Mouse (Mus musculus): ENCODE results near the gene Eif4e.
A peak's percentile ranks its signal among the peaks of the same experiment; 100 is the strongest.
"Not testable (repeated sequence)": the region's sequence is repeated elsewhere in the genome, so short reads cannot be mapped to it uniquely, and the experiment has no call there.

The Eif4e gene

DNA sequence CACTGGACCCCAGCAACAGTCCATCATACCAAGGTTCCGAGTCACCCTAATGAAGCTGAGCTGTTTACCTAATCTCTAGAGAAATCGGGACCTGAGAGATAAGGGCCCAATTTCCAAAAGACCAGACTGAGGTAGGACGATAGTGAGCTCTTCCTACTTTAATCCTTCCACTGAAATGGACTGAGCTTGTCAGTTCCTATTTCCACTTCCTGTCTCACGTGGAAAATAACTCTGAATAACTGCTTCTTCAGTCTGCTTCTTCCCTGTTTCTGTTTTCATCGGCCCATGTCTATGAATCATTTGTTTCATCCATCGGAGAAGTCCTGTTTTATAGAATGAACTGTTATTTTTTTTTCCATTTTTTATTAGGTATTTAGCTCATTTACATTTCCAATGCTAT, 6.8 kb upstream of the Eif4e start:
- no peak for DNase-seq

DNA sequence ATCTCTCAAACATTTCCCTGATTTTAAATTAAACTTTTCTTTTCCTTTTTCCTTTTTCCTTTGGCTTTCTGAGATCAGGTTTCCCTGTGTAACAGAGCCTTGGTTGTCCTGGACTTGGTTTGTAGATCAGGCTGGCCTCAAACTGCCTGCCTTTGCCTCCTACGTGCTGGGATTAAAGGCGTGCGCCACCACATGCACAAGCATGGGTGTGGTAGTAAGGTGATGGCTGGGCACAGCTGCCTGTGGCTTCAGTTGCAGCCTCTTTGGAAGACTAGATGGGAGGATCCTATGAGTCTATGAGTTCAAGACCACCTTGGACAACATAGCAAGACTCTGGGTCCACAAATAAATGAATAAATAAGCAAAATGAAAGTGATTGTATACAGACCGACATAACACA, 2.0 kb upstream of the Eif4e start:
- DNase-seq: no peak

DNA sequence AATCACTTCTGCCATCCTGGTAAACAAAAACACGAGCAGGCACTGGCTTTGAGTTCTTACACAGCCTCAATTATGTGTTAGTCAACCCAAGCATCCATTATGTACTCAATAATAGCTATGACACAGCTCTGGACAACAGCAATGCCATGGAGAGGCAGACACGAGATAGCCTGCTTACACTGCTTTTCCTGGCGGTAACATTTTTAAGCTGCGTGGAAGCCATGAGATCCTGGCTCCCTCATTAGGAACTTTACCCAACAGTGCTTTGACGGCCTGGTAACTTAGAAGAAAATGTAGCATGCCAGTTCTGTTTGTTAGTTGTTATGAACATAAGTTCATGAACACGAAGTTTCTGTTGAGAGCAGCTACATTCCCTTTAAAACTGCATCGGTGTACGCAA, 485 bp upstream of the Eif4e start:
- DNase-seq: peak; percentile 5

DNA sequence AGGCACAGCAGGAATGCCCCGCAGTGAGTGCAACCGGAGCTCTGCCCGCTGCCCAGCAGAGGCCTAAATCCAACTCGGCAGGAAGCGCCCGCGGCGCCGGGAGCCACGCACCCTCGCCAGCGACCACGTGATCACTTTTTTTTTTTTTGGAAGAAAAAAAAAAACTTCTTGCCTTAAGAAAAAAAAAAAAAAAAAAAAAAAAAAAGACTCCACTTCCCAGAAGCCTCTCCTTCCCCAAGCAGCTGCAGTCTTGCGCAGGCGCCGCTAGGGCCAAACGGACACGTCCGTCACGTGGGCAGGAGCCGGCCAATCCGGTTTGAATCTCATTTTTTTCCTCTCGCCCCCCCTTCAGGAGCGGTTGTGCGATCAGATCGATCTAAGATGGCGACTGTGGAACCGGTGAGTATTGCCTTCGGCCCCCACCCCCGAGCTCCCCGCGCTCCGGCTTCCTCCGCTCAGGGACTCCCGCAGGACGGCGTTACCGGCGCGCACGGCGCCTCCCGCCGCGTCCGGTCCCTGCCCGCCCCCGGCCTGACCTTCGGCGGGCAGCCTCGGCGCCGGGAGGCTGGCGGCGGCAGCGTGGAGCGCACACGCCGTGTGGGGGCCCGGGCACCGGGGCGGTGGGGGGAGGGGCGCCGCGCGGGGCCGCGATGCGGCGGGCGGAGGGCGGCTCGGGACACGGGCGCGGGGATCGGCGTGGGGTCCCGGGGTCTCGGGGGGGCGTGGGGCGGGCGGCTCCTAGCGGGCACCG, 1.1 kb downstream of the Eif4e start:
- peak; percentile 99 for DNase-seq

DNA sequence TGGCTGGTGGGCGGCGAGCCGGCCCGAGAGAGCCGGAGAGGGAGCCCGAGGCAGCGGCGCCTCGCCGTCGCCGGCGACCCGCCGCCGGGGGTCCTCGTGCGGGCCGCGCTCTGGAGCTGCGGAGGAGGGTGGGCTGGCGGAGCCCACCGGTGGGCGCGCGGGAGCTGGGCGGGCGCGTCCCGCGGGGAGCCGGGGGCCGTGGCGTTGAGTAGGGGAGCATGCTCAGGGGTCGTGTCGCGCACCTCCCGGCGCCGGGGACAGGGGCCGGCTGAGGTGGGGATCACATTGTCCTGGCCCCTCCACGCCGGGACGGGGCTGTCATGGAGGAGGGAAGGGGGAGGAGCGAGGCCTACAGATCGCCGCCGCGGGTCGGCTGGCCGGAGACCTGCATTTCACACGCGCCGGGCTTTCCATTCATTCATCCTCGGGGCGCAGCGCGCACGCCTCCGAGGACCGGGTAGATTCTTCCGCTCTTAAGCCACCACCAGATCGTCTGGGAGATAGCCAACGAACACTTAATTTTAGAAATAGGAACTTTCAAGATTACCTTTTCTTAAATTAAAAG, 1.8 kb downstream of the Eif4e start:
- peak; percentile 77 for DNase-seq

DNA sequence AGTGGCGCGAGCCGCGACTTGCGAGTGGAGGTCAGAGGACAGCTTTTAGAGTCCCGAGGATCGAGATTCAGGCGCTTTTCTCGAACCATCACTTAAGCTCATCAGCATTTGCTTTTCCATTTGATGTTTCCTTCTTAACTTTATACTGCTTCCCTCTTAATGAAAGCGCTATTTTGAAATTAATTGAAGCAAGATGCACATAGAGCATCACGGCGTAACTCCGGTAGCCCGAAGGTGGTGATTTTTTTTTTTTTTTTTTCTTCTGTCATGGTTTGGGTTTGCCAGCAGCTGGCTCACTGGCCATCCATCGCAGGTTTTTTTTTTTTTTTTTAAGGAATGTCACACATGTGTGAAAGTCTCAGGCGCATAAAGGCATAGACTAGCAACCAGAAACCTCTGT, 2.3 kb downstream of the Eif4e start:
- DNase-seq: no peak

DNA sequence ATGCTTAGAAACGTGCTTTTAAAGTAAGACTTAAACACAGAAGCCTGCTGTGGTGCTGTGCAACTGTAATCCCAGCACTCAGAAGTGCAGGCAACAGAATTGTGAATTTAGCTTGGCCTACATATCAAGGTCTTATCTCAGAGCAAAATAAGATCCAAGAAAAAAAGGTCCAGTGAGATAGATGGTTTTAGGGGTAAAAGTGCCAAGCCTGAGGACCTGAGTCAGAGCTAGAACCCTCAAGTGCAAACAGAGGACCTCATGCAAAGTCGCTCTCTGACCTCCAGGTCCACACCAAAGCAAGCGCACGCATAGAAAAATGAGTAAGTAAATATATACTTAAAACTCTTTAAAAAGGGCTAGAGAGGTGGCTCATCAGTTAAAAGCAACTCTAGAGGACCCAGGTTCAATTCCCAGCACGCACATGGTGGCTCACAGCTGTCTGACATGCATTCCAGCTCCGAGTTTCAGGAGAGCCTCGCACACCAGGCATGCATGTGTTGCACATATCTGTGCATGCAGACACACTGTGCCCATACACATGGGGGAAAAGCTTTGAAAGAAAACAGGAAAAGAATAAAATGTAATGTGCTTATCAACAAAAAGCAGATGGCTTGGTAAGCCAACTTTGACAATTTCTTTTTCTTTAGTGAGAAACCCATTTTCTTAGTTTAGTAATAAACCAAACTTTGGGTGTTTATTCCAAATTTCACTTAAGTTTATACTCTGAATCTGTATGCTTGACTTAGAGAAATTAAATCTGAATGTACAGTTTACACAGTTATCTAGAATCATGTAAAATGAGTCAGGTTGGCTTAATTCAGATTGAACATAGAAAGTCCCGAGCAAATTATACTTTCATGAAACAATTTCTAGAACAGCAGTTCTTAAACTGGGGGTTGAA, 4.8 kb downstream of the Eif4e start:
- no peak for DNase-seq

DNA sequence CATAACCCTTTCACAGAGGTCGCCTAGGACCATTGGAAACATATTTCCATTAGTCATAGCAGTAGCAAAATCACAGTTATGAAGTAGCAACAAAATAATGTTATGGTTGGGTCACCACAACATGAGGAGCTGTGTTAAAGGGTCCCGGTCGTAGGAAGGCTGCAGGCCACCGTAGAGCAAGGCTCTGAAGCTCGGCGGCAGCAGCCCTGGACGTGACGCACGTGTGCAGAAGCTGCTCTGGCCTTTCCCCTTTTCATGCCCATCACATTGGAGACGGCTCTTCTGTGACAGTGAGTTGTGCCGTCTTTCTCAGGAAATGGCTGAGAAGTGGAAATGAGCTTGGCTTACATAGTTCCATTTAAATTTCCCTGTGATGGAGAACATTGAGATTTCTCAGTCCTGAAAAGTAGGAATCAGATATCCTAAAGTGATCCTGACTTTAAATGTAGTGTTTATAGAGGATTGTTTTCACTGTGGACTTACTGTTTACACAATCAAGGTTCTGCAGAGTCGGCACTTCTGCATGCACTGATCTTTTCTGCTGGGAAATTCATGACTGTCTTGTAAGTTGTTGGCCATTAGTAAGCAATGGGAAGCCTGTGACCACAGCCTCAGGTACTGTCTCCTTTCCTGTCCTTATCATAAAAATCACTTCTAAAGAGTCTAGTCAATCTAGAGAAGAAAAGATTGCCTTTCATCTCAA, 5.7 kb downstream of the Eif4e start:
- no peak for DNase-seq

DNA sequence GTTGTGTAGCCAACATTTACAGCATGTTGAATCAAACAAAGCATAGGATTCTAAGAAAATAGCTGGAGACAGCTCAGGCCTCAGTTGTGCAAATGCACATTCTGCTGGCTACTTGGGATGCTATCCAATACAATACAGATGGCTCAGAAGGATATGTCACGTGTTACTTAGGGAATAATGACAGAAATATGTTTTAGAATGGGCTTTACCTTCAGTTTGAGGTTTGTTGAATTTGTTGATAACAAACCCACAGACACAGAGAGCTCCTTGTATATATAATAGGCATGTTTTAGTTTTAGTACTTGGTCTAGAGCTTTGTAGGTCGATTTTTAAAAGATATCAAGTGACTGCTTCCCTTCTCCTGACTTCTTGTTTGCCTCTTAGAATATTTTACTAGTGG, 6.8 kb downstream of the Eif4e start:
- DNase-seq: no peak

DNA sequence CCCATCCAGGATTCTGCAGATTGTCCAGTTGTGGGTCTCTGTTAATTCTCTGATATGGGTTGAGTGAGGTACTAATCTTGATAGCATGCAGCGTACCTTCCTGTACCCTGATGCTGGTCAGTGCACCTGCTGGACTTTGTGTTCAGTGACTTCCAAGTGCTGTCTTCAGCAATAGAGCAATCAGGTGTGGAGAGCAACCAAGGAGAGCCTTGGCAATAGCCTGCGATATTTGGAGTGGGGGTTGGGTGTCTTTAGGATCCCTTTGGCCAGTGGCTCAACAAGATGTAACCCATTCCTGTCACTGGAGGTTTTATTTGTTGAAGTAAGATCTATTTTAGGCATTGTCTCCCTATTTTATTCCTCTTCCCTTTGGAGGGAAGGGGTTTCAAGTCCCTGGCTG, 10.1 kb downstream of the Eif4e start:
- DNase-seq: no peak

DNA sequence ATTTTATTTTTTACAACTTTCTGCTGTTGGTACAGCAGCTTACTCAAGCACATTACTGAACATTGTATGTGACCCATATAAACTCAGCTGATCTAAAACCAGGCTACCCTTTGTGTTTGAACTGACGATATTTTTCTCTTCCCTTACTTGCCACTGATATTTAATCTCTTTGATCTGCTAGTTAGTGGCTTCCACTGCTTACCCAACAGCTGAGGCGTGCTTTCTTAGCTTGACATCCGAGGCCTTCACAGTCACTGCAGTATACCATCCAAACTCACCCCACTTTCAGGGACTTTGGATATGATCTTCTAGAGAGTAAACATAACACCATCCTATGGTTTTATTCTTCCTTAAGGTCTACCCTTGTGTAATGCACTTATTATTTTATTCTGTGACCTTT, 16.6 kb downstream of the Eif4e start:
- DNase-seq: no peak

DNA sequence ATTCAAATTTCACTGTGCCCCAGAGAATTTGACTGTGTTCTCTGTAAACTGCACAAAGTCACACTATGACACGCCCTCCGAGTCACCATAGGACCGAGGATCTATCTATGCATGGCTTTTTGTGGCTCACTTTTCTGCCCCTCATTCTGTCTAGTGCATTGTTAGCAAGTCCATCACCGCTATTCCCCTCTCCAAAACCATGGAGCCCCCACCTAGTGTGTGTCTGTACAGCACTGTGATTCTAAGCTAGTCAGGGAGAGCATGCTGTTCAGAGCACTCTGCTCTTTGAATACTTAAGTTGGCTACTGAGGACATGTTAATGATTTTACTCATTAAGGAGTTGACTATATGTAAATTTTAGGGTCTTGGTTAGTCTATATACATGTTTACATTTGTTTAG, 18.1 kb downstream of the Eif4e start:
- DNase-seq: no peak

DNA sequence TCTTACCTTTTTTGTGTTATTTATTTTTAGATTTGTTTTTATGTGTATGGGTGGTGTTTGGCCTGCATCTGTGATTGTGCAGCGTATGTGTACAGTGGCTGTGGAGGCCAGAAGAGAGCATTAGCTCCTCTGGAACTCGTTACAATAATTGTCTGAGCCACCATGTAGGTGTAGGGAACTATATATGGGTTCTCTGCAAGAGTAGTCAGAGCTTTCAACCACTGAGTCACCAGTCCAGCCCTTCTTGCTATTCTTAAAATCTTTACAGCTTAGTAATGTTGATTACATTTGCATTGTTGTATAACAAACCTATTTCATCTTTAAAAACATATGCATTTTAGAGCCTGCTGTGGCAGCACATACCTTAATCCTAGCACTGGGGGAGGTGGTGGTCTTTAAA, 20.7 kb downstream of the Eif4e start:
- DNase-seq: no peak

DNA sequence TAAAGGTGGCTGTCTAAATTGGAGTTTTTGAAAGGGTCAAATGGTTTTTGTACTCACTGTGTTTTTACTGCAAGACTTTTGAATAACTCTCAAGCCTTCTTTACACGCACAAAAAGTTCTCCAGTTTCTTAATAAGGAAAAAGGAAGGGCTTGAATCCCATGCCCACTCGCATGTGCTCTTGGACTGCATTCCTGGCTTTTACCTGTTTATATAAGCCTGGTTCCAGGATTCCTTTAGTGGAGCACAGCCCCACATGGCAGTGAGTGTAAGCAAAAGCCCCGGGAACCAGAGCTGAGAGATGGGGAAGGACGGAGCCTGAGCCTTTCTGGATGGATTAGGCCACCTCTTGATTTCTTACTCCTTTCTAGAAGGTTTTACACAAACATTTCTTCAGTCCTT, 23.1 kb downstream of the Eif4e start:
- no peak for DNase-seq

DNA sequence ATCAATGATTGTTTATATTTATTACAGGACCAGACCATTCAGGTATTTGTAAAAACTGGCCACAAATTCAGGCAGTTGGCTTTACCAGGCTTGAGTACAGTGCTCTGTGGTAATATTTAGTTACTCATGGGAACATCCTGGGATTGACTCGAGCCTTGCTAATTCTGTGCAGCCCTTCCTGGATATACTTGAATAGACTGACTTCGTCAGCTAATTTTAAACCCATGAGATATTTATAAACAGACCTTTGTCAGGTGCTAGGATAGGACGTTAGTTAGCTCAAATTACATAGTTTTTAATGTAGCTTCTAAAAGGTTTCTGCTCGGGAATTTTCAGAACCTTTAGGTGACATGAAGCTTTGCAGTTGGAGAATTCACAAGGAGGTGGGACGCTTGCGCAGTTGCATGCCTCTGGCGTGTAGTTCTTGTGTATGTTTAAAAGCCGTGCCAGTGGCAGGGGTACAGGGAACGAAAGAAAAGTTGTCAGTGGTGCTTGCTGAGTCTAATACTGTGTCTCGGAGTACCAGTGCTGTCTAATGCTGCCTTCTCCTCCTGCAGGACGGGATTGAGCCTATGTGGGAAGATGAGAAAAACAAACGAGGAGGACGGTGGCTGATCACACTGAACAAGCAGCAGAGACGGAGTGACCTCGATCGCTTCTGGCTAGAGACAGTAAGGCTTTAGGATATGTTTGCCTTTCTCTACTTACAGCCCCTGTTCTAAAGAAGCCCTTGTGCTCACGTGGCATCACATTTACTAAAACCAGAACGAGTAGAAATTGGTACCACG, 24.6 kb downstream of the Eif4e start:
- DNase-seq: no peak

DNA sequence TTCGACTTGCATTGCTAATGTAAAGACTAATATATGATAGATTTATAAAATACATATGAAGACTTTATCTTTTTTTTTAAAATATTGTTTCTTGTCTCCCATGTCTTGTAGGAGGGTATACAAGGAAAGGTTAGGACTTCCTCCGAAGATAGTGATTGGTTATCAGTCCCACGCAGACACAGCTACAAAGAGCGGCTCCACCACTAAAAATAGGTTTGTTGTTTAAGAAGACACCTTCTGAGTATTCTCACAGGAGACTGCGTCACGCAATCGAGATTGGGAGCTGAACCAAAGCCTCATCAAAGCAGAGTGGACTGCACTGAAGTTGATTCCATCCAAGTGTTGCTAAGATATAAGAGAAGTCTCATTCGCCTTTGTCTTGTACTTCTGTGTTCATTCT, 29.3 kb downstream of the Eif4e start:
- not testable (repeated sequence) for DNase-seq

DNA sequence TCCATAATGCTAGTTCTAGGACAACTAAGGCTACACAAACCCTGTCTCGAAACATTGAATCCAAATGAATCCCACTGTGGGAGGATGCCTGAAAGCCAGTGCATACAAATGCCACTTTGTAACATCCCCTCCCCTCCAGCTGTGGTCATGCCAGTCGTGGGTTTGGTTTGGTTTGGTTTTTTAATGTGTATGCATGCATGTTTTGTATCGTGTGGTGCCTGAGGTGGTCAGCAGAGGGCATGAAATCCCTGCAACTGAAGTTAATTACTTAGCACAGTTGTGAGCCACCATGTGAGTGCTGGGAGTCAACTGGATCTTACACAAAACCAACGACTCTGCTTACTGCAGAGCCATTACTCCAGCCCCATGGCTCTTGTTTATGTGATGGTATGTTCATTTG, 32.5 kb downstream of the Eif4e start:
- DNase-seq: no peak

DNA sequence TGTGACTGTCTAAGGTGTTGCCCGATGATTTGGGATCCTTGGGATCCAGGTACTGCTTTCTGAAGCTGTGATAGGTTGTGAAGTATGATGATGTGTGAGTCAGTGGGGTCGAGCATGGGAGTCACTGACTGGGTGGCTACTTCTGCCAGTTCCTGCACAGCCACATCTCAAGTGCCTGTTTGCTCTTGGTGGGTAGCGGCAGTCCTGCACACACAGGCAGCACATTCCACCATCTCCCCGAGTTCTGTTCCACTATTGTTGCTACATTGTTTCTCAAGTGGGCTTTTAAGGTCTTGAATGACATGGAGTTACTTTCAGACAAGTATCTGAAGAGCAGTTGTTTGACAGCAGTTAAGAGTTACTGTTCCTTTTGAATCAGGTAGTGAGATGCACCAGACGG, 34.3 kb downstream of the Eif4e start:
- DNase-seq: no peak

DNA sequence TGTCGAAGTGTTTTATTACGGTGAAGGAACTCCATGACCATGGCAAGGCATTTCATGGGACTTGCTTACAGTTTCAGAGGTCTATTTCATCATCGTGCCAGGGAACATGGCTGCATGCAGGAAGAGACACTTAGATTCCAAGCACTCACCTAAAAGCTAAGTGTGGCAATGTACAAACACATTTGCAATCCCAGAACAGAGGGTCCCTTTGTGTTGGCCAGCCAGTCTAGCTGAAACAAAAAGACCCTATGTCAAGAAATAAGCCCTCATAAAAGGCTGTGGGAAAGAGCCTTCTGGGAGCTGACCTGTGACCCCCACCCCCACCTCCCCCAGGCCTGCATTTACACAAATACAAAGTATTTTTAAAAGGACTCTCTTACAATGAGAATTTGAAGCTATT, 34.9 kb downstream of the Eif4e start:
- DNase-seq: no peak

DNA sequence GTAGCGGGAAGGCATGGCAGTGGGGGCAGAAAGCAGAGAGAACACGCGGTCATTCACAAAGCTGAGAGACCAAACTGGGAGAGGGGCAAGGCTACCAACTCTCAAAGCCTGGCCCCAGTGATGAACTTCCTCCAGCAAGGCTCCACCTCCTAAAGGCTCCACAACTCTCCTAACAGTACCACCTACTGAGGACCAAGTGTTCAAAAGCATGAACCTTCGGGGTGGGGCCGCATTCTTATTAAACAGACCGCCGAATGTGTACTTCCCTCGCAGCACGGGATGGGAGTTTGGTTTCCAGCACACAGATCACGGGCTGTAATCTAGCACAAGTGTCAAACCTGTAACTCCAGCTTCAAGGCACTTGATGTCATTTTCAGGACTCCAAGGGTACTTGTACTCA, 52.9 kb downstream of the Eif4e start:
- DNase-seq: no peak

DNA sequence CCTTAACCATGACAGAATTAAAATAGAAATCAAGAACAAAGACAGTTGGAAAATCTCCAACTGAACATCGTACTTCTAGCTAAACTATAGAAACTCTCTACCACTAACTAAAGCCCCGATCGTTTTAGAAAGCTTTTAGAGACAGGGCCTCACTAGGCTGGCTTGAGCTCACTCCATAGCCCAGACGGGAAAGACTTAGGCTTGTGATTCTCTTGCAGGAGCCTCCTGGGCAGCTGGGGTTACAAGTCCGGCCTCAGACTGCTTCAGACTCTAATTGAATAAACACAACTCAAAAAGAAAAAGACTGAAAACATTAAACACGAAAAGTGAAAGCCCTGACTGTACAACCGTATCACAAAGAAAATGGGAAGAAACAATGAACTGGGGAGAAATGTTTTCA, 60.2 kb downstream of the Eif4e start:
- DNase-seq: no peak

DNA sequence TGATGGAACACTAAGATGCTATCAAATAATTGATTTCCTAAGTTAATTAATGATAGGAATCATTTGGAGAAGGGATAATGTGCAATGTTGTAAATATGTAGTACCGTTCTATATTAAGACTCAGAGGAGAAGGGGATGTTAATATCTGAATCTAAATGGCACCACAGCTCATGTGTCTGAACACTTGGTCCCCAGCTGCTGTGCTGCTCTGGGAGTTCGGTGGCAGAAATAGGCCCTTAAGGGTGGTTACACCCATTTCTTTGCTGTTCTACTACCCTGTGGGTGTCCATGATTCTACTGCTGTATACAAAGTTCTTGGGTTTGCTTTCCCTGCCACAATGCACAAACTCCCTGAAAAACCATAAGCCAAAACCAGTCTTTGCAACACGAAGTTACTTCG, 61.2 kb downstream of the Eif4e start:
- no peak for DNase-seq

DNA sequence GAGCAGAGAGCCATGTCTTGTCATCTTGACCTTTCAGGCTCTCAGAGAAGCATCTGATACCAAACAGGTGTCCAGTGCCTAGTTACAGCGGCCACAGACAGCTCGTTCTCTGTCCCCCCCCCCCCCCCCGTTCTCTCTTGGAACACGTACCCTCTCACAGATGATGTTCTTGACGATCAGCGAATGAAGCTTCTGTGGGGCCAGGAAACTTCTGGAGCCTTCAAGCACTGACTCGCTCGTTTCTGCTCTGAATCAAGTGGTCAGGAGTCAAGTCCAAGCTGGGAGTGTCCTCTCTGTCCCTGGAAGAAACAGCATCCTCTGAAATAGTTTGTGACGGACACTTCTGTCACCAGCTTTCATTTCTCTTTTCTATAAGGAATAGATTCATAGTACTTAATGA, 62.0 kb downstream of the Eif4e start:
- no peak for DNase-seq
